Mouse (Mus musculus): ENCODE measurements around the gene Cadps2. TPM values are rescaled to one million over a fixed set of nuclear protein-coding genes. Genes with fewer than 3 reads are reported as not detected.
A peak's percentile ranks its signal among the peaks of the same experiment; 100 is the strongest.

Gene Cadps2
- total and polyA plus RNA-seq, 2 experiments = 2.7 to 19.5 TPM

- no peaks in the 10 kb centered on the region for H3K79me2 ChIP-seq (ENCODE audit: control insufficient read depth, insufficient read depth, low read length)
- H3K27me3 ChIP-seq (ENCODE audit: control insufficient read depth, insufficient read depth, low read length) = no peaks in the 10 kb centered on the region
- no peaks in the 10 kb centered on the region for H3K4me1 ChIP-seq (ENCODE audit: control insufficient read depth, insufficient read depth, low read length)
- WGBS = 61% methylated on average over 3 of the region's 3 CpGs
- no peak for TF ChIP-seq CTCF (IDR thresholded peaks at IDR 0.05; ENCODE audit: low read depth, low read length)
- TF ChIP-seq POLR2A (IDR thresholded peaks at IDR 0.05; ENCODE audit: extremely low read depth, insufficient read depth, low read length) = no peak
- no peak overlapping the region for H3K27ac ChIP-seq (replicated peaks; ENCODE audit: insufficient read depth, low read depth, low read length)
- no peaks in the 10 kb centered on the region for H3K36me3 ChIP-seq (ENCODE audit: control insufficient read depth, insufficient read depth, low read length)
- DNase-seq (ENCODE audit: extremely low read depth, low read depth, low spot score) = no peak
- H3K9ac ChIP-seq (ENCODE audit: low read depth, low read length) = no peak overlapping the region
- H3K4me3 ChIP-seq (ENCODE audit: insufficient read depth, low read depth, low read length) = no peak overlapping the region
Measured at GRCm38 (mm10) chr6:23873231-23873630, 34.0 kb upstream of the Cadps2 start.

- Histone ChIP-seq H3K4me3 (ENCODE audit: insufficient read depth, low read depth, low read length) (no peak overlapping the region), H3K27me3 (ENCODE audit: control insufficient read depth, insufficient read depth, low read length) (no peaks in the 10 kb centered on the region), H3K4me1 (ENCODE audit: control insufficient read depth, insufficient read depth, low read length) (no peaks in the 10 kb centered on the region), H3K36me3 (ENCODE audit: control insufficient read depth, insufficient read depth, low read length) (no peaks in the 10 kb centered on the region), H3K79me2 (ENCODE audit: control insufficient read depth, insufficient read depth, low read length) (no peaks in the 10 kb centered on the region), H3K27ac (replicated peaks; ENCODE audit: insufficient read depth, low read depth, low read length) (no peak overlapping the region), H3K9ac (ENCODE audit: low read depth, low read length) (no peak overlapping the region)
- TF ChIP-seq POLR2A (IDR thresholded peaks at IDR 0.05; ENCODE audit: extremely low read depth, insufficient read depth, low read length) (no peak), CTCF (IDR thresholded peaks at IDR 0.05; ENCODE audit: low read depth, low read length) (no peak)
- DNase-seq (ENCODE audit: extremely low read depth, low read depth, low spot score) = no peak
Measured at GRCm38 (mm10) chr6:23869971-23870370, 30.8 kb upstream of the Cadps2 start.

GRCm38 (mm10) chr6:23866298-23866697 is 27.1 kb upstream of the Cadps2 start:
- no peak for DNase-seq (ENCODE audit: extremely low read depth, low read depth, low spot score)
- Histone ChIP-seq H3K79me2 (ENCODE audit: control insufficient read depth, insufficient read depth, low read length) (no peaks in the 10 kb centered on the region), H3K27me3 (ENCODE audit: control insufficient read depth, insufficient read depth, low read length) (no peaks in the 10 kb centered on the region), H3K27ac (replicated peaks; ENCODE audit: insufficient read depth, low read depth, low read length) (no peak overlapping the region), H3K4me3 (ENCODE audit: insufficient read depth, low read depth, low read length) (no peak overlapping the region), H3K9ac (ENCODE audit: low read depth, low read length) (no peak overlapping the region), H3K36me3 (ENCODE audit: control insufficient read depth, insufficient read depth, low read length) (no peaks in the 10 kb centered on the region), H3K4me1 (ENCODE audit: control insufficient read depth, insufficient read depth, low read length) (no peaks in the 10 kb centered on the region)
- WGBS = 90% methylated on average over 7 of the region's 7 CpGs
- TF ChIP-seq CTCF (IDR thresholded peaks at IDR 0.05; ENCODE audit: low read depth, low read length) (no peak), POLR2A (IDR thresholded peaks at IDR 0.05; ENCODE audit: extremely low read depth, insufficient read depth, low read length) (no peak)

- DNase-seq (ENCODE audit: extremely low read depth, low read depth, low spot score) = no peak
- no peaks in the 10 kb centered on the region for H3K79me2 ChIP-seq (ENCODE audit: control insufficient read depth, insufficient read depth, low read length)
- H3K4me3 ChIP-seq (ENCODE audit: insufficient read depth, low read depth, low read length) = no peak overlapping the region
- WGBS = 95% methylated on average over 11 of the region's 11 CpGs
- TF ChIP-seq POLR2A (IDR thresholded peaks at IDR 0.05; ENCODE audit: extremely low read depth, insufficient read depth, low read length) = no peak
- TF ChIP-seq CTCF (IDR thresholded peaks at IDR 0.05; ENCODE audit: low read depth, low read length) = no peak
- H3K36me3 ChIP-seq (ENCODE audit: control insufficient read depth, insufficient read depth, low read length) = no peaks in the 10 kb centered on the region
- H3K27ac ChIP-seq (replicated peaks; ENCODE audit: insufficient read depth, low read depth, low read length) = no peak overlapping the region
- H3K27me3 ChIP-seq (ENCODE audit: control insufficient read depth, insufficient read depth, low read length) = no peaks in the 10 kb centered on the region
- H3K9ac ChIP-seq (ENCODE audit: low read depth, low read length) = no peak overlapping the region
- H3K4me1 ChIP-seq (ENCODE audit: control insufficient read depth, insufficient read depth, low read length) = no peaks in the 10 kb centered on the region
Measured at GRCm38 (mm10) chr6:23853464-23853863, 14.2 kb upstream of the Cadps2 start.

GRCm38 (mm10) chr6:23840001-23840400 is 780 bp upstream of the Cadps2 start:
- DNase-seq (ENCODE audit: extremely low read depth, low read depth, low spot score) = peak; percentile 64
- TF ChIP-seq POLR2A (IDR thresholded peaks at IDR 0.05; ENCODE audit: extremely low read depth, insufficient read depth, low read length) = no peak
- peak; percentile 47 for TF ChIP-seq CTCF (IDR thresholded peaks at IDR 0.05; ENCODE audit: low read depth, low read length)
- Histone ChIP-seq H3K9ac (ENCODE audit: low read depth, low read length) (peak overlapping the region; percentile 80; the same call in 1 of the 2 replicates), H3K27me3 (ENCODE audit: control insufficient read depth, insufficient read depth, low read length) (no peaks in the 10 kb centered on the region), H3K79me2 (ENCODE audit: control insufficient read depth, insufficient read depth, low read length) (peaks cover 6% of the 10 kb centered on the region; the same call in 1 of the 2 replicates), H3K27ac (replicated peaks; ENCODE audit: insufficient read depth, low read depth, low read length) (no peak overlapping the region), H3K4me3 (ENCODE audit: insufficient read depth, low read depth, low read length) (peak overlapping the region; percentile 76), H3K36me3 (ENCODE audit: control insufficient read depth, insufficient read depth, low read length) (no peaks in the 10 kb centered on the region), H3K4me1 (ENCODE audit: control insufficient read depth, insufficient read depth, low read length) (peaks cover 7% of the 10 kb centered on the region)
- WGBS = under 1% methylated on average over 15 of the region's 15 CpGs

GRCm38 (mm10) chr6:23838401-23839008 is 716 bp downstream of the Cadps2 start:
- Histone ChIP-seq H3K36me3 (ENCODE audit: control insufficient read depth, insufficient read depth, low read length) (no peaks in the 10 kb centered on the region; the same call in 1 of the 2 replicates), H3K4me3 (ENCODE audit: insufficient read depth, low read depth, low read length) (peak overlapping the region; percentile 76), H3K4me1 (ENCODE audit: control insufficient read depth, insufficient read depth, low read length) (peaks cover 7% of the 10 kb centered on the region), H3K9ac (ENCODE audit: low read depth, low read length) (peak overlapping the region; percentile 84), H3K27me3 (ENCODE audit: control insufficient read depth, insufficient read depth, low read length) (no peaks in the 10 kb centered on the region), H3K27ac (replicated peaks; ENCODE audit: insufficient read depth, low read depth, low read length) (peak overlapping the region; percentile 45), H3K79me2 (ENCODE audit: control insufficient read depth, insufficient read depth, low read length) (peaks cover 6% of the 10 kb centered on the region; the same call in 1 of the 2 replicates)
- 2% methylated on average over 35 of the region's 35 CpGs for WGBS
- peak; percentile 46 for DNase-seq (ENCODE audit: extremely low read depth, low read depth, low spot score)
- TF ChIP-seq POLR2A (IDR thresholded peaks at IDR 0.05; ENCODE audit: extremely low read depth, insufficient read depth, low read length) (no peak), CTCF (IDR thresholded peaks at IDR 0.05; ENCODE audit: low read depth, low read length) (no peak)

All from liver, adult 2 months (tissue).